Mouse (Mus musculus) heart, adult 2 months (tissue): Measurements from ENCODE around the gene Rtl8b.
"Not testable (repeated sequence)": the region's sequence is repeated elsewhere in the genome, so short reads cannot be mapped to it uniquely, and the experiment has no call there.

Experiments used
- CTCF ChIP-seq: fragments of 200-600 bp; IDR thresholded peaks from 2 replicates; pipeline ENCODE4 v1.8.1; 2022; ENCODE audit warnings: antibody characterized with exemption, mild to moderate bottlenecking, moderate library complexity
- POLR2A ChIP-seq: fragments of 200-500 bp; IDR thresholded peaks from 2 replicates; pipeline ENCODE4 v1.6.1; 2011; ENCODE audit warnings: mild to moderate bottlenecking, low read depth, low read length, control low read depth; ENCODE audit not compliant: insufficient read depth

GRCm38 (mm10) chrX:53669557-53670270 is 494 bp downstream of the Rtl8b start:
- not testable (repeated sequence) for TF ChIP-seq CTCF, POLR2A
